Mouse (Mus musculus) testis, postnatal 10 days (tissue): Measurements from ENCODE around the gene Mrpl2.
A peak's percentile ranks its signal among the peaks of the same experiment; 100 is the strongest.

ENCODE experiments used
- DNase-seq: peaks from one replicate; pipeline ENCODE4 v3.0.0; 2021; ENCODE audit warnings: low spot score

The Mrpl2 gene

DNA sequence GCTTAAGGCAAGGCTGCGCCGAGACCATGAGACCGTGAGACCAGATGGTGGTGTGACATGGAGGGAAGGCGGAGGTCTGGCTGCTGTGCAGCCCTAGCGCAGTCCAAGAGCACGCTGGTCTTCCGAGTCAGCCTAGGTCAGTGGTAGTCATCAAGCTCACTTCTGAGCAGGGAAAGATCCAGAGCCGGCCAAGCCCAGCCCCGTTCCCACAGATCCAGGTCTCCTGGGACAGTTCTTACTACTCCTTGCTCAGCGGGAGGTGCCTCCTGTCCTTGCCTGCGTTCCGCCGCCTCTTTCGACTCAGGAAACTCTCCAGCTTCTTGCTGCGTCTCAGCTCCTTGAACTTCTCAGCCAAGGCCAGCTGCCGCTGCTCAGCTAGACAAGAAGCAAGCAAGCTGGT, 21.7 kb downstream of the Mrpl2 start:
- peak; percentile 44 for DNase-seq

GRCm38 (mm10) chr17:46669911-46670310, 23.9 kb downstream of the Mrpl2 start:
- peak; percentile 38 for DNase-seq

GRCm38 (mm10) chr17:46673850-46674529, 28.0 kb downstream of the Mrpl2 start, which contains the start of gene Rrp36:
Rrp36 (minus strand) TSS chr17:46674352.
- peak; percentile 88 for DNase-seq

- DNase-seq: peak; percentile 58
These were observed 28.7 kb downstream of the Mrpl2 start for GRCm38 (mm10) chr17:46674530-46675283.

DNA sequence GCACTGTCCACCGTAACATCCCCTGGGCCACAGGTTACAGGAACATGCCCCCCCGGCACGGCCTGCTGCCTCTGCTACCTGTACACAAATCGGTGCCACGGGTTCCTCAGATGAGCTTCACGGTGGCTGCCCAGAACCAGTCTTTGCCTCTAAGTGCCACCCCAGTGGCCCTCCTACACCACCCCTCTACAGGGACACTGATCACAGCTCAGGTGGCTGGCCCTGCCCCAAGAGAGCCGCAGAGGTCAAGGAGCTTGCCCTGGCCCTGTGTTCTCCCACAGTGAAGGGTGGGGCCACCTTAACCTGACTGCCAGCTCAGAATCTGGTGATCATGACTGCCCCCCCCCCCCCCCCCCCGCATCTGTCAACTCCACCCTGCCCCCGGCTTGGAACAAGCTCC, 32.4 kb downstream of the Mrpl2 start, which contains the start of gene Mea1:
Gene Mea1 (plus strand): TSS at position 378 of the 400 bp plus-strand sequence.
- no peak for DNase-seq

DNA sequence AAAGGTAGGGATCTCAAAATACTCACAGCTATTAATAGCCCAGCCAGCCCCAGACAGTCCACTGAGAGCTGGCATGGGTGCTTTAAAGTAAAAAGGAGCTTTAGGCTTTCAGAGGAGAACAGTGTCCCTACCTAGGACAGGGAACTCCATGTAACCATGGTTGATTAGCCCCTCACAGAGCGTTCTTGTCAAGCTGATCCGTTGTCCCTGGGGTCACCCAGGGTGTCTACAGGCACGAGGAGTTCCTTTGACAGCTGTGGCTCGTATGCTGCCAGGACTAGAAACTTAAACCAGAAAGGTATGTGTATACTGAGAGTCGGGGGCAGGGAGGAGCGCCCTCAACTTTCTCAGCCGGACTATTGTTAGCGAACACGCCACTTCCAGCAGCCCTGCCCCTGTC, 32.9 kb downstream of the Mrpl2 start:
- DNase-seq: no peak

DNA sequence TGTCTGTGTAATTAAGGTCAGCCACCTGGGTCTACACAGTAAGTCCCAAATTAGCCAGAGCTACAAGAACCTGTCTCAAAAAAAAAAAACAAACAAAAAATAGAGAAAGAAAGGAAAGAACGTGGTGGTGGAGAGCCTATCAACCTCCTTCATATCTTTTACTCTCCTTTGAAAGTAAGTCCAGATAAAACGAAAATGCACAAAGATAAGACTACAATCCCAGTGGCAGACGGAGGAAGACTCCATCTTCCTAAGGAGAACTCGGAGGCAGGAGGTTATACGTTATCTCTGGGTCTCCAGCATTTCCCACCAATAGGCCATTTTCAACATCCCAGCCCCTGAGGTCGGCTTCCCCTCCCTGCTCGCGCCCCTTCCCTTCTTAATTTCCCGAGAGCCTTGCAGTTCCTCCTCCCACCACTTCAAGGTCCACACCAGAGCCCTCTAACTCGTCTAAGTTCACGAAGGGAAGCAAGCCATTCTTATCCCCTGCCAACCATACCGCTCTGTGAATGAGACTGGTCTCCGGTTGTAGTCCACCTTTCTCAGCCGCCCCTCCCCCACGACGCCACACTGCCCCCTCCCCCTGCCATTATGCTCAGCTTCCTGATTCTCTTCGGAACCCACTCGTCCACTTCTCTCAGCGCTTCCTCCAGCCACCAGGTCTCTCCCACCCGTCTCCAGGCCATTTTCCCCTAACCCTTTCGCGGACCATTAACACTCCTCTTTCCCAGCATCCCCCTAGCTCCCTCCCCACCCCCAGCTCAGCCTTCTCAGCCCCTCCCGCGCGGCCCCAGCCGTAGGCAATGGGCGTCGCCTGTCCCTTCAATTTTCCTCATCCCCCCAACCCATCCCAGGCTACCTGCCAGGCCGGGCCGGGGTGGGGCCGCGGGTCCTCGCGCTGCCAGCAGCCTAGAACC, 34.1 kb downstream of the Mrpl2 start:
- peak; percentile 84 for DNase-seq

- DNase-seq: peak; percentile 99
These were observed 34.8 kb downstream of the Mrpl2 start, which contains the start of gene Klhdc3 for GRCm38 (mm10) chr17:46680760-46681373. Klhdc3 (minus strand) TSS chr17:46680914.

GRCm38 (mm10) chr17:46681466-46682118, 35.6 kb downstream of the Mrpl2 start:
- no peak for DNase-seq

GRCm38 (mm10) chr17:46682654-46683389, 36.8 kb downstream of the Mrpl2 start:
- no peak for DNase-seq

- DNase-seq: no peak
These were observed 39.9 kb downstream of the Mrpl2 start for GRCm38 (mm10) chr17:46685913-46686312.

DNA sequence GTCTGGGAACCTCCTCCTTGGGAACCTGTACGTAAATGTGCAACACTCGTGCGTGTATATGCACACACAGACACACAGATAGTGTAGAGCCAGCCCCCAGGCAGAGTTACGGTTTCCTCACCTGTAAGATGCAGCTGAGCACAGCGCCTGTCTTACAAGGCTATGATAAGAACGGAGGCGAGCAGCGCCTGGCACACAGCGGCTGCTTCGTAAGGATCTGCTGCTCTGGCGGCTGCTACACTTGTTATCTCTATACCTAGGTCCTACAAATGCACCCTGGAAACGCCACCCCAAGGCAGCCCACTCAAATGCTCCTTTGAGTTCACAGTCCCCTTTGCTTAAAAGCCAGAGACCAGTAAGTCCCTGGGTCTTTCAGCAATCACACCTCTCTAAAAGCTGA, 44.6 kb downstream of the Mrpl2 start:
- no peak for DNase-seq

DNA sequence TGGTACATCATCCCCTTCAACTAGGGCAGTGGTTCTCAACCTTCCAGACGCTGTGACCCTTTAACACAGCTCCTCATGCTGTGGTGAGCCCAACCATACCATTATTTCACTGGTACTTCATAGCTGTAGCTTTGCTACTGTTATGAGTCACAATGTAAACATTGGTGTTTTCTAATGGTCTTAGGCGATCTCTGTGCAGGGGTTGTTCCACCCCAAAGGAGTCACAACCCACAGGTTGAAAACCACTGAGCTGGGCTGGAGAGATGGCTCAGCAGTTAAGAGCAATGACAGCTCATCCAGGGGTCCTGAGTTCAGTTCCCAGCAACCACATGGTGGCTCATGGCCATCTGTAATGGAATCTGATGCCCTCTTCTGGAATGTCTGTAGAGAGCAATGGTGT, 45.4 kb downstream of the Mrpl2 start:
- no peak for DNase-seq

- DNase-seq: no peak
These were observed 48.6 kb downstream of the Mrpl2 start for GRCm38 (mm10) chr17:46694517-46695063.

- DNase-seq: no peak
These were observed 52.5 kb downstream of the Mrpl2 start for GRCm38 (mm10) chr17:46698515-46698914.

GRCm38 (mm10) chr17:46699245-46699644, 53.2 kb downstream of the Mrpl2 start:
- no peak for DNase-seq
